Mouse (Mus musculus) thymus, adult 2 months (tissue): ENCODE data around the gene Mybph. TPM values are rescaled to one million over a fixed set of nuclear protein-coding genes. Genes with fewer than 3 reads are reported as not detected.

Experiments
- DNase-seq: peaks from one replicate; pipeline ENCODE4 v3.0.0; 2021
- H3K27ac ChIP-seq: fragments of 200-500 bp; 2 replicates; pipeline ENCODE4 v1.5.1; 2012; ENCODE audit warnings: low read length, control low read depth; ENCODE audit not compliant: control insufficient read depth, insufficient read depth
- H3K27me3 ChIP-seq: fragments of 200-500 bp; 2 replicates; pipeline ENCODE4 v1.6.1; 2012; ENCODE audit warnings: mild to moderate bottlenecking, low read length, moderate library complexity, mixed read lengths; ENCODE audit not compliant: control insufficient read depth, insufficient read depth
- H3K36me3 ChIP-seq: fragments of 200-500 bp; 2 replicates; pipeline ENCODE4 v1.6.1; 2012; ENCODE audit warnings: mild to moderate bottlenecking, low read length, moderate library complexity; ENCODE audit not compliant: control insufficient read depth, insufficient read depth
- H3K4me1 ChIP-seq: fragments of 200-500 bp; replicated peaks from 2 replicates; pipeline ENCODE4 v1.6.1; 2012; ENCODE audit warnings: low read length; ENCODE audit not compliant: control insufficient read depth, insufficient read depth
- H3K4me3 ChIP-seq: fragments of 200-500 bp; 2 replicates; pipeline ENCODE4 v1.5.1; 2012; ENCODE audit warnings: mild to moderate bottlenecking, low read length, control low read depth, moderate library complexity; ENCODE audit not compliant: control insufficient read depth, insufficient read depth
- CTCF ChIP-seq: fragments of 200-500 bp; IDR thresholded peaks from 2 replicates; pipeline ENCODE4 v1.5.1; 2012; ENCODE audit warnings: mild to moderate bottlenecking, control low read depth, low read length, moderate library complexity, borderline replicate concordance; ENCODE audit not compliant: control insufficient read depth, poor library complexity, insufficient read depth; ENCODE audit errors: extremely low read depth
- POLR2A ChIP-seq: fragments of 200-500 bp; IDR thresholded peaks from 2 replicates; pipeline ENCODE4 v1.6.1; 2012; ENCODE audit warnings: mild to moderate bottlenecking, low read length, control low read depth, moderate library complexity; ENCODE audit not compliant: control insufficient read depth, poor library complexity, insufficient read depth; ENCODE audit errors: extremely low read depth
- WGBS: fragments of 180-500 bp; shearing (Covaris S2); methylation state at CpG from one replicate; pipeline ENCODE4 v1.1.7; 2018; 5-methylcytosine and 5-hydroxymethylcytosine counted together
- polyA plus RNA-seq: library from polyadenylated mRNA; depleted of rRNA; stranded (reverse); fragments of >200 nt; gene quantifications from 2 replicates; pipeline ENCODE4 v1.2.3, GENCODE M21; 2012

Gene Mybph
- polyA plus RNA-seq, 1 experiment: 0.35 TPM

GRCm38 (mm10) chr1:134154655-134155054 is 38.6 kb upstream of the Mybph start:
- H3K4me1 ChIP-seq: no peaks in the 10 kb centered on the region
- no peak for DNase-seq
- no peaks in the 10 kb centered on the region for H3K27me3 ChIP-seq
- TF ChIP-seq CTCF (no peak), POLR2A (no peak)
- H3K4me3 ChIP-seq: no peak overlapping the region
- WGBS: 66% methylated on average over 3 of the region's 3 CpGs
- no peak overlapping the region for H3K27ac ChIP-seq
- no peaks in the 10 kb centered on the region for H3K36me3 ChIP-seq

- DNase-seq: no peak
- Histone ChIP-seq H3K4me3 (no peak overlapping the region), H3K27me3 (no peaks in the 10 kb centered on the region), H3K27ac (no peak overlapping the region), H3K4me1 (no peaks in the 10 kb centered on the region), H3K36me3 (no peaks in the 10 kb centered on the region)
- WGBS: 95% methylated on average over 3 of the region's 3 CpGs
- TF ChIP-seq CTCF: no peak
- no peak for TF ChIP-seq POLR2A
These were observed 32.8 kb upstream of the Mybph start for GRCm38 (mm10) chr1:134160404-134160803.

- Histone ChIP-seq H3K27me3 (no peaks in the 10 kb centered on the region), H3K27ac (no peak overlapping the region), H3K36me3 (no peaks in the 10 kb centered on the region), H3K4me1 (no peaks in the 10 kb centered on the region), H3K4me3 (no peak overlapping the region)
- WGBS: 92% methylated on average over 6 of the region's 6 CpGs
- DNase-seq: no peak
- TF ChIP-seq CTCF (no peak), POLR2A (no peak)
These were observed 31.8 kb upstream of the Mybph start for GRCm38 (mm10) chr1:134161399-134161798.

GRCm38 (mm10) chr1:134162510-134163225 is 30.6 kb upstream of the Mybph start:
- Histone ChIP-seq H3K27ac (no peak overlapping the region), H3K4me3 (no peak overlapping the region), H3K27me3 (no peaks in the 10 kb centered on the region), H3K4me1 (no peaks in the 10 kb centered on the region), H3K36me3 (no peaks in the 10 kb centered on the region)
- no peak for TF ChIP-seq POLR2A
- no peak for TF ChIP-seq CTCF
- no peak for DNase-seq
- 79% methylated on average over 6 of the region's 6 CpGs for WGBS

- H3K27me3 ChIP-seq: no peaks in the 10 kb centered on the region
- no peaks in the 10 kb centered on the region for H3K4me1 ChIP-seq
- no peak overlapping the region for H3K27ac ChIP-seq
- DNase-seq: no peak
- 95% methylated on average over 7 of the region's 7 CpGs for WGBS
- no peak overlapping the region for H3K4me3 ChIP-seq
- no peak for TF ChIP-seq CTCF
- TF ChIP-seq POLR2A: no peak
- no peaks in the 10 kb centered on the region for H3K36me3 ChIP-seq
These were observed 29.8 kb upstream of the Mybph start for GRCm38 (mm10) chr1:134163476-134163875.

DNA sequence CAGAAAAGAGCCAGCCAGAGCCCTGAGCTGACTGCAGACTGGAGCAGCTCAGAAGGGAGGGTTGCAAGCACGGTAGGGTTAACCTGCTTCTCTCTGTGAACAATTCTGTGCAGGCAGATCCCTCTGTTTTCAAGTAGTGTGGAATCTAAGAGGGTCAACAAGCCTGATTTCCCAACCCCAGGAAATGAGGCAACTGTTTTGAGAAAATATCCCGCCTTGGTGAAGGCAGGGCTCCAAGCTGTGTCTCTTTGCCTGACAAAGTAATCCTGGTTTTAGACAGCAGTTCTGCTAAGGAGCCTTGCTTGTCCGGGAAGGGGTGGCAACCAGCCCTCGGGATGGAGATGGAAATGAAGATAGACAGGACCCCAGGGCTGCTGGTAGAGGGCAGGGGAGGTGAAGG is 28.8 kb upstream of the Mybph start:
- H3K4me3 ChIP-seq: no peak overlapping the region
- H3K27me3 ChIP-seq: no peaks in the 10 kb centered on the region
- WGBS: 79% methylated on average over 4 of the region's 4 CpGs
- no peaks in the 10 kb centered on the region for H3K4me1 ChIP-seq
- TF ChIP-seq CTCF (no peak), POLR2A (no peak)
- H3K36me3 ChIP-seq: no peaks in the 10 kb centered on the region
- no peak overlapping the region for H3K27ac ChIP-seq
- no peak for DNase-seq
